ENCODE assay signal across 15 mouse cellular contexts in genomic region chr1:22626295-22626694, GRCm38 (mm10).
DNase-seq lines count a peak whose midpoint lies in the region; ATAC-seq and TF ChIP-seq lines count a peak whose summit lies in the region.
"Had no signal": no experiment of that assay in that cellular context is flagged by ENCODE, and none has a peak within 500 bp of the region (broad histone marks: within the 10 kb centered on the region; RNA-seq: fewer than 3 reads in every experiment).

No protein-coding gene starts in this region.

- H3K27ac ChIP-seq in kidney, embryonic 16.5 days (ENCODE audit: low read length): no peak overlapping the region
- H3K27ac ChIP-seq in kidney, embryonic 14.5 days (ENCODE audit: low read depth, low read length): no peak overlapping the region
- H3K27ac ChIP-seq in lung, embryonic 14.5 days (ENCODE audit: low read depth): no peak overlapping the region
- no peak overlapping the region for H3K27ac ChIP-seq in hindbrain, embryonic 11.5 days (ENCODE audit: low read depth, low read length)
- H3K27ac ChIP-seq: embryonic facial prominence, embryonic 10.5 days; embryonic facial prominence, embryonic 12.5 days; forebrain, embryonic 13.5 days; forebrain, embryonic 15.5 days had no signal

- H3K4me3 ChIP-seq in kidney, embryonic 16.5 days (ENCODE audit: low read length): no peak overlapping the region
- no peak overlapping the region for H3K4me3 ChIP-seq in kidney, embryonic 14.5 days (ENCODE audit: low read length)
- no peak overlapping the region for H3K4me3 ChIP-seq in lung, embryonic 14.5 days (ENCODE audit: low read depth, low read length)
- no peak overlapping the region for H3K4me3 ChIP-seq in hindbrain, embryonic 11.5 days (ENCODE audit: low read depth, low read length)
- H3K4me3 ChIP-seq: embryonic facial prominence, embryonic 10.5 days; embryonic facial prominence, embryonic 12.5 days; forebrain, embryonic 13.5 days; forebrain, embryonic 15.5 days had no signal

- no peak for DNase-seq in lung, embryonic 14.5 days
- no peak for DNase-seq in lung, postnatal 36 days
- DNase-seq in hindbrain, embryonic 11.5 days (ENCODE audit: low spot score): no peak
- DNase-seq: adrenal gland, adult 2 months; adrenal gland, postnatal 10 days; adrenal gland, postnatal 25 days; cerebellum, adult 2 months; cerebellum, postnatal 25 days had no signal

- H3K9ac ChIP-seq in kidney, embryonic 16.5 days (replicated peaks; ENCODE audit: low read length): no peak overlapping the region
- no peak overlapping the region for H3K9ac ChIP-seq in kidney, embryonic 14.5 days (ENCODE audit: low read depth, low read length)
- no peak overlapping the region for H3K9ac ChIP-seq in lung, embryonic 14.5 days
- H3K9ac ChIP-seq in hindbrain, embryonic 11.5 days (ENCODE audit: low read depth, low read length): no peak overlapping the region
- H3K9ac ChIP-seq: embryonic facial prominence, embryonic 12.5 days; forebrain, embryonic 13.5 days; forebrain, embryonic 15.5 days; forebrain, postnatal 0 days had no signal

- peak; percentile 46; the same call in 1 of the 2 replicates for ATAC-seq in kidney, embryonic 16.5 days (ENCODE audit: low FRiP score, low TSS enrichment)
- ATAC-seq in kidney, embryonic 14.5 days (ENCODE audit: low FRiP score, low TSS enrichment): no peak
- ATAC-seq in lung, embryonic 14.5 days (ENCODE audit: insufficient read depth): 0 out of 2 replicates have a peak, but pooled peaks have one; percentile 35
- ATAC-seq in hindbrain, embryonic 11.5 days (ENCODE audit: low FRiP score): no peak
- ATAC-seq: forebrain, embryonic 13.5 days had no signal

- no peaks in the 10 kb centered on the region for H3K4me1 ChIP-seq in kidney, embryonic 16.5 days (ENCODE audit: insufficient read depth, low read length)
- H3K4me1 ChIP-seq in kidney, embryonic 14.5 days (ENCODE audit: control insufficient read depth, insufficient read depth, low read length): no peaks in the 10 kb centered on the region
- no peaks in the 10 kb centered on the region for H3K4me1 ChIP-seq in lung, embryonic 14.5 days (ENCODE audit: insufficient read depth)
- H3K4me1 ChIP-seq in hindbrain, embryonic 11.5 days (replicated peaks; ENCODE audit: control insufficient read depth, insufficient read depth, low read length): no peaks in the 10 kb centered on the region
- H3K4me1 ChIP-seq: embryonic facial prominence, embryonic 10.5 days; embryonic facial prominence, embryonic 12.5 days; forebrain, embryonic 13.5 days; forebrain, embryonic 15.5 days had no signal

- TF ChIP-seq CTCF in lung, embryonic 14.5 days (IDR thresholded peaks at IDR 0.05; ENCODE audit: low read depth): no peak

- H3K27me3 ChIP-seq in kidney, embryonic 16.5 days (ENCODE audit: insufficient read depth, low read length): no peaks in the 10 kb centered on the region
- no peaks in the 10 kb centered on the region for H3K27me3 ChIP-seq in kidney, embryonic 14.5 days (ENCODE audit: control insufficient read depth, insufficient read depth, low read length)
- H3K27me3 ChIP-seq in lung, embryonic 14.5 days (ENCODE audit: insufficient read depth, low read length): no peaks in the 10 kb centered on the region
- H3K27me3 ChIP-seq in hindbrain, embryonic 11.5 days (ENCODE audit: control insufficient read depth, insufficient read depth, low read length): no peaks in the 10 kb centered on the region
- H3K27me3 ChIP-seq: embryonic facial prominence, embryonic 12.5 days; forebrain, embryonic 13.5 days; forebrain, embryonic 15.5 days had no signal

- 63% methylated on average over 3 of the region's 3 CpGs for WGBS in kidney, embryonic 16.5 days
- 67% methylated on average over 3 of the region's 3 CpGs for WGBS in kidney, embryonic 14.5 days
- 52% methylated on average over 3 of the region's 3 CpGs for WGBS in lung, embryonic 14.5 days
- WGBS in hindbrain, embryonic 11.5 days: 90% methylated on average over 3 of the region's 3 CpGs

- H3K4me2 ChIP-seq in kidney, embryonic 16.5 days (replicated peaks; ENCODE audit: low read depth, low read length): no peak overlapping the region
- H3K4me2 ChIP-seq in kidney, embryonic 14.5 days (replicated peaks; ENCODE audit: low read depth, low read length): no peak overlapping the region
- no peak overlapping the region for H3K4me2 ChIP-seq in lung, embryonic 14.5 days
- no peak overlapping the region for H3K4me2 ChIP-seq in hindbrain, embryonic 11.5 days (replicated peaks; ENCODE audit: low read depth, low read length)
- H3K4me2 ChIP-seq: embryonic facial prominence, embryonic 12.5 days; forebrain, embryonic 13.5 days; forebrain, embryonic 15.5 days had no signal

- H3K9me3 ChIP-seq in kidney, embryonic 16.5 days (ENCODE audit: low read length): no peaks in the 10 kb centered on the region
- H3K9me3 ChIP-seq in kidney, embryonic 14.5 days (ENCODE audit: control insufficient read depth, low read length): no peaks in the 10 kb centered on the region
- no peaks in the 10 kb centered on the region for H3K9me3 ChIP-seq in lung, embryonic 14.5 days (ENCODE audit: low read depth, low read length)
- H3K9me3 ChIP-seq in hindbrain, embryonic 11.5 days (ENCODE audit: control insufficient read depth, low read length): no peaks in the 10 kb centered on the region
- H3K9me3 ChIP-seq: embryonic facial prominence, embryonic 10.5 days; embryonic facial prominence, embryonic 12.5 days; forebrain, embryonic 13.5 days; forebrain, embryonic 15.5 days had no signal

- no peaks in the 10 kb centered on the region for H3K36me3 ChIP-seq in kidney, embryonic 16.5 days (ENCODE audit: insufficient read depth, low read length)
- H3K36me3 ChIP-seq in kidney, embryonic 14.5 days (ENCODE audit: control insufficient read depth, insufficient read depth, low read length): no peaks in the 10 kb centered on the region
- no peaks in the 10 kb centered on the region for H3K36me3 ChIP-seq in lung, embryonic 14.5 days (ENCODE audit: insufficient read depth)
- no peaks in the 10 kb centered on the region for H3K36me3 ChIP-seq in hindbrain, embryonic 11.5 days (ENCODE audit: control insufficient read depth, insufficient read depth, low read length)
- H3K36me3 ChIP-seq: embryonic facial prominence, embryonic 10.5 days; embryonic facial prominence, embryonic 12.5 days; forebrain, embryonic 15.5 days had no signal

Comparison
In these comparisons a context has a peak if more than half of its experiments do, and no peak if none do; other contexts are left out.
1. ATAC-seq: peak in kidney, embryonic 16.5 days (single experiment) and lung, embryonic 14.5 days (single experiment); none in kidney, embryonic 14.5 days (single experiment) and hindbrain, embryonic 11.5 days (single experiment).